Mouse (Mus musculus): ENCODE results near the gene Taf6l.
"Not testable (repeated sequence)": the region's sequence is repeated elsewhere in the genome, so short reads cannot be mapped to it uniquely, and the experiment has no call there.

Gene Taf6l

GRCm38 (mm10) chr19:8738911-8739310 is 47.3 kb downstream of the Taf6l start:
- no peak for DNase-seq (ENCODE audit: low spot score in 2 of 2)

- no peak for DNase-seq (ENCODE audit: low spot score in 2 of 2)
These were observed 50.1 kb downstream of the Taf6l start for GRCm38 (mm10) chr19:8736160-8736467.

- DNase-seq (ENCODE audit: low spot score in 2 of 2), result peak; percentile 85 to 86
These were observed 50.6 kb downstream of the Taf6l start, which contains the start of gene Wdr74 for GRCm38 (mm10) chr19:8735389-8736159. Wdr74 (plus strand) TSS chr19:8735827.

- DNase-seq (ENCODE audit: low spot score in 2 of 2), result no peak
These were observed 51.9 kb downstream of the Taf6l start for GRCm38 (mm10) chr19:8734334-8734733.

- DNase-seq (ENCODE audit: low spot score in 2 of 2), result not testable (repeated sequence)
These were observed 57.7 kb downstream of the Taf6l start for GRCm38 (mm10) chr19:8728335-8729099.

- DNase-seq (ENCODE audit: low spot score in 2 of 2), result no peak
These were observed 58.6 kb downstream of the Taf6l start for GRCm38 (mm10) chr19:8727495-8728114.

GRCm38 (mm10) chr19:8726609-8727390 is 59.4 kb downstream of the Taf6l start:
- no peak for DNase-seq (ENCODE audit: low spot score in 2 of 2)

GRCm38 (mm10) chr19:8725081-8725613 is 61.1 kb downstream of the Taf6l start:
- DNase-seq (ENCODE audit: low spot score in 2 of 2), result no peak

Data from frontal cortex, postnatal 14 days (tissue).